Mouse (Mus musculus): ENCODE results near the gene Sncg.

GRCm38 (mm10) chr14:34348301-34348700, 26.3 kb downstream of the Sncg start:
- no peak for TF ChIP-seq CTCF (IDR thresholded peaks at IDR 0.05; ENCODE audit: low read depth)
- no peak for TF ChIP-seq EP300 (IDR thresholded peaks at IDR 0.05; ENCODE audit: low read depth)
